Mouse (Mus musculus) hematopoietic stem cell, adult 5-6 weeks (primary cell): ENCODE results near the gene Pagr1a. TPM values are rescaled to one million over a fixed set of nuclear protein-coding genes. Genes with fewer than 3 reads are reported as not detected.
A peak's percentile ranks its signal among the peaks of the same experiment; 100 is the strongest.

ENCODE experiments used
- ATAC-seq, 2 experiments: fragments of 125-278 bp in 1 of 2; replicated peaks in 1 of 2; 2 replicates each; pipeline ENCODE4 v1.8.0; 2016 to 2017; ENCODE audit warnings: inconsistent platforms in 2 of 2, mild to moderate bottlenecking in 2 of 2, moderate number of reproducible peaks in 2 of 2, low read depth in 1 of 2, moderate TSS enrichment in 1 of 2; ENCODE audit not compliant: low FRiP score in 2 of 2, poor library complexity in 2 of 2, severe bottlenecking in 2 of 2, insufficient read depth in 1 of 2, low TSS enrichment in 1 of 2
- total RNA-seq: library from RNA; stranded (forward); fragments of 172-1452, 232-1000 nt; gene quantifications from 2 replicates; pipeline ENCODE4 v1.2.3, GENCODE M21; 2017

Gene Pagr1a
- total RNA-seq, 1 experiment from 2014 or later: 3.7 TPM

DNA sequence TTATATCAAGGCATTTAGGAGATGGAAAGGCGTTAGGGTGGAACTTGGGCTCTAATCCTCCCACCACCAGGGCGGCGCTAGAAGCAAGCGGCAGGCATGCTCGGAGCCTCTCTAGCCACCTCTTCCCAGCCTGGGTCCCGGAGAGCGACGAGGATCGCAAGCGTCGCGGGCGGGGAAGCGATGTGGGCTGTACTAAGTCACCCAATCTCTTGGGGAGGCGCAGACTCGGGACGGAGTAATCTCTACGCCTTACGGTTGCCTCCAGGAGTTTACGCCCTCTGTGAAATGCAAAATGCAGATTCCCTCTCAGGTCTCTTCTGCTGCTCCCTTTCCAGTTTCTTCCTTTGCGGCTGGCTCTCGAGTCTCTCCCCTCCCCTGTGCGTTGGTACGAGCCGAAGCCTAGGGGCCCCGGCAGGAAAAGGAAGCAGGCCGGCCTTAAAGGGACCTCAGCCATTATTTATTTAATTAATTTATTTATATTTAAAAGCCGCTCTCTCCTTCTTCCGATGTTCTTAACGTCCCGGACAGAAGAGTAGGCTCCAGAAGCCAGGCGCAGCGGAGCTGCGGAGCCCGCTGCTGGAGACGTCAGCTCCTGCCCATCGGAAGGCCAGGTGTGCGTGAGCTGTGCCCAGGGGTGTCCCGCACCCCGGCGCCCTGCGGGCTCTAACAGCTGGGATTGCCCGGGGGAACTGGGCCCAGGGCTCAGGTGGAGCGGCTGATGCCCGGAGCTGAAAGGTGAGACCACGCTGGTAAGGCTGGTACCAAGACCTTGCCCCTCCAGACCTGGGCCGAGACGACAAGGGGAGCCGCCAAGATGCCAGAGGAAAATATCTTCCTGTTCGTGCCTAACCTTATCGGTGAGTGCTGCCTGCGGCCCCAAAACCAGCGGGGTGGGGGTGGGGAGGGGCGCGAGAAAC is 40.9 kb downstream of the Pagr1a start, which contains the start of gene Cdiptos:
Gene Cdiptos (minus strand): TSS at position 149 of the 917 bp plus-strand sequence.
- ATAC-seq: peak; percentile 95 to 96

DNA sequence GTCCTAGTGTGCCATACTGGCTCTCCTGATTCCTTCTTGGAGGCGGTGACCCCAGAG is 41.4 kb downstream of the Pagr1a start, which contains the start of gene Cdipt:
Gene Cdipt (plus strand): TSS at position 22 of the 57 bp plus-strand sequence.
- ATAC-seq: no peak

DNA sequence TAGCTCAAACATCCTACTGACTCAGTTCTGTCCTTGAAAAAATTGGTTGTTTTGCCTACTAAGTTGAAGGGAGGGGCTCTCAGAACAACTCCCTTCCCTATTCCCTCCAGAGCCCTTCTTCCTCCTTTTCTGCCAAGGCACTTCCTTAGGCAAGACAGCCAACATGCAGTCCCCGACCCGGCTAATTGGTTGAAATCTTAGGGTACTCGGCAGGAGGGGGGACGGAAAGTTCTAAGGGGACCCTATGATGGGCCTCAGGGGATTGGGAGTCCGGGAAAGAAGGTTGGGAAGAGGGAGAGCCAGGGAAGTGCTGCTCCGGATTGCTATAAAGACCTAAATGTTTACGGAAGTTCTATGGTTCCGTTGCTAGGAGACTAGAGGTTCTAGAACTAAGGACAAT is 41.7 kb downstream of the Pagr1a start:
- ATAC-seq: peak in 1 of 2 experiments; percentile 22; a peak in 1 of 4 replicates

DNA sequence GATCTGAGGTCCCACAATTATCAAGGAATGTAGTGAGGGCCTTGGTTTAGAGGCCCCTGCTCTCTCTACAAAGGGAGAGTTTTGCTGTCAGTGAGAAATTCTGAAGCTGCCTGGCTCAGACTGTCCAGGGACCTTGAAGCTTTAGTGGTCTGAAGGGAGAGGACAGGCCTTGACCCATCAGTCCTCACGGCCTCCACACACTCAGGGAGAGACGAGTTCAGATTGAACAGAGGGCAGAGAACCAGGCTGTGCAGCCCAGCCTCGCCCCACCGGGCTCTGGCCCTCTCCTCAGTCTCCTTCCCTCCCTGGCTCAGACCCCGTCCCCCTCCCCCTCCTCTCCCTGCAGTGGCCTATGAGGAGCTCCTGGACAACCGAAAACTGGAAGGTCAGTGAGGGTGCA is 49.8 kb downstream of the Pagr1a start:
- ATAC-seq: no peak

DNA sequence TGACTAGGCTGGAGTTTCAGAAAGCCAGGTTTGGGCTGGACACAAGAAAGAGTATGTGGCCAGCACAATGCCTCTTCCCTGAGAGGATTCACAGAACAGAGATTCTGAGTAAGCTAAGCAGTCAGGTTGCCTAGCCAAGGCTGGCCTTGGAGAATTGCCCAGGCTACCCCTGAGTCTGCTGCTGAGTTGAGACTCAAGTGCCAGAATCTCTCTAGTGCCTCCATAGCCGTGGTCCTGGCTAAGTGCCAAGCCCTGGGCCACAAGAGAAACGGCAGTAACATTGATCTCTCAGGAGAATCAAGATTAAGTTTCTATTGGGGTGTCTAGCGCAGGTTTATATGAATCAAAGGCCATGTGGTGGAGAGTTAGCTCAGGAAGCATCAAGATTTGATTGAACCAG is 51.6 kb downstream of the Pagr1a start:
- ATAC-seq: no peak

Other genes starting within 250 kb of the Pagr1a start
- gene Ypel3, start 240.4 kb downstream of the Pagr1a start, total RNA-seq: 50.3 and 74.9 TPM in 2 replicates
- gene Tbx6, start 235.9 kb downstream of the Pagr1a start, total RNA-seq: 0.25 TPM in 1 of 2 replicates, not detected in the other
- gene Ppp4c, start 224.9 kb downstream of the Pagr1a start, total RNA-seq: 119 and 131 TPM in 2 replicates
- gene Fam57b, start 219.7 kb downstream of the Pagr1a start, total RNA-seq: not detected in 2 replicates
- not detected in 2 replicates for gene 4930451I11Rik, start 185.7 kb downstream of the Pagr1a start, total RNA-seq
- gene Doc2a, start 169.9 kb downstream of the Pagr1a start, total RNA-seq: not detected in 2 replicates
- gene Hirip3, start 155.4 kb downstream of the Pagr1a start, total RNA-seq: 128 and 398 TPM in 2 replicates
- 33.2 and 35.6 TPM in 2 replicates for gene Ino80e, start 155.0 kb downstream of the Pagr1a start, total RNA-seq
- gene Taok2, start 132.6 kb downstream of the Pagr1a start, total RNA-seq: 31.7 and 32.7 TPM in 2 replicates
- 14.5 and 25.6 TPM in 2 replicates for gene Tmem219, start 94.4 kb downstream of the Pagr1a start, total RNA-seq
- gene Kctd13, start 88.5 kb downstream of the Pagr1a start, total RNA-seq: 9.3 and 15.8 TPM in 2 replicates
- not detected in 2 replicates for gene Asphd1, start 67.8 kb downstream of the Pagr1a start, total RNA-seq
- 0.25 and 0.63 TPM in 2 replicates for gene Sez6l2, start 66.8 kb downstream of the Pagr1a start, total RNA-seq
- 33.1 and 56.3 TPM in 2 replicates for gene Cdipt, start 41.4 kb downstream of the Pagr1a start, total RNA-seq
- 1.6 and 2.3 TPM in 2 replicates for gene Cdiptos, start 41.3 kb downstream of the Pagr1a start, total RNA-seq
- gene Mvp, start 2.7 kb downstream of the Pagr1a start, total RNA-seq: 26.2 and 39.0 TPM in 2 replicates
- not detected in 2 replicates for gene Pagr1b, start 868 bp downstream of the Pagr1a start, total RNA-seq
- gene Gm42742, start 3.7 kb upstream of the Pagr1a start, total RNA-seq: 35.6 and 38.7 TPM in 2 replicates
- 0.30 and 0.69 TPM in 2 replicates for gene Prrt2, start 3.9 kb upstream of the Pagr1a start, total RNA-seq
- 53.3 and 65.4 TPM in 2 replicates for gene Maz, start 9.7 kb upstream of the Pagr1a start, total RNA-seq
- gene Kif22, start 25.1 kb upstream of the Pagr1a start, total RNA-seq: 74.5 and 90.1 TPM in 2 replicates
- gene Zg16, start 70.0 kb upstream of the Pagr1a start, total RNA-seq: 3.8 and 5.7 TPM in 2 replicates
- gene AI467606, start 74.0 kb upstream of the Pagr1a start, total RNA-seq: 30.3 and 42.1 TPM in 2 replicates
- 2.3 and 2.7 TPM in 2 replicates for gene Qprt, start 104.9 kb upstream of the Pagr1a start, total RNA-seq
- 311 and 346 TPM in 2 replicates for gene Spn, start 120.5 kb upstream of the Pagr1a start, total RNA-seq
- 32.0 and 63.9 TPM in 2 replicates for gene Cd2bp2, start 178.7 kb upstream of the Pagr1a start, total RNA-seq
- gene Tbc1d10b, start 191.1 kb upstream of the Pagr1a start, total RNA-seq: 33.2 and 36.4 TPM in 2 replicates
- gene Mylpf, start 191.5 kb upstream of the Pagr1a start, total RNA-seq: 8.3 and 23.4 TPM in 2 replicates
- gene Zfp553, start 215.7 kb upstream of the Pagr1a start, total RNA-seq: 19.8 and 29.2 TPM in 2 replicates
- gene Sept1, start 215.8 kb upstream of the Pagr1a start, total RNA-seq: 145 and 165 TPM in 2 replicates
- 3.9 and 10.2 TPM in 2 replicates for gene Zfp771, start 226.9 kb upstream of the Pagr1a start, total RNA-seq
- 59.0 and 60.5 TPM in 2 replicates for gene Dctpp1, start 243.4 kb upstream of the Pagr1a start, total RNA-seq